Mouse (Mus musculus) hindbrain, embryonic 15.5 days (tissue): ENCODE data around the gene Slc25a34. TPM values are rescaled to one million over a fixed set of nuclear protein-coding genes. Genes with fewer than 3 reads are reported as not detected.
A peak's percentile ranks its signal among the peaks of the same experiment; 100 is the strongest.

Source experiments
- ATAC-seq: fragments of 200-750 bp; cut with Nextera tagmentation; 2 replicates; pipeline ENCODE4 v1.8.0; 2017; ENCODE audit warnings: low read depth, moderate number of reproducible peaks, moderate TSS enrichment; ENCODE audit not compliant: low FRiP score
- H3K27ac ChIP-seq: fragments of 300-500 bp; sonication (generic); replicated peaks from 2 replicates; pipeline ENCODE4 v1.5.1; 2015; ENCODE audit warnings: mild to moderate bottlenecking, inconsistent platforms
- H3K27me3 ChIP-seq: fragments of 300-500 bp; sonication (generic); 2 replicates; pipeline ENCODE4 v1.6.1; 2015; ENCODE audit warnings: control low read depth, inconsistent platforms
- H3K36me3 ChIP-seq: fragments of 300-500 bp; sonication (generic); 2 replicates; pipeline ENCODE4 v1.6.1; 2015; ENCODE audit warnings: control low read depth, inconsistent platforms
- H3K4me1 ChIP-seq: fragments of 300-500 bp; sonication (generic); replicated peaks from 2 replicates; pipeline ENCODE4 v1.6.1; 2015; ENCODE audit warnings: control low read depth, inconsistent platforms
- H3K4me2 ChIP-seq: fragments of 300-500 bp; sonication (generic); 2 replicates; pipeline ENCODE4 v1.6.1; 2015; ENCODE audit warnings: moderate library complexity, mild to moderate bottlenecking, inconsistent platforms
- H3K4me3 ChIP-seq: fragments of 300-500 bp; sonication (generic); 2 replicates; pipeline ENCODE4 v1.5.1; 2015; ENCODE audit warnings: mild to moderate bottlenecking, inconsistent platforms
- H3K9ac ChIP-seq: fragments of 300-500 bp; sonication (generic); 2 replicates; pipeline ENCODE4 v1.6.1; 2015; ENCODE audit warnings: inconsistent platforms
- H3K9me3 ChIP-seq: fragments of 300-500 bp; sonication (generic); 2 replicates; pipeline ENCODE4 v1.6.1; 2016; ENCODE audit warnings: control low read depth, inconsistent platforms
- WGBS: fragments of 180-500 bp; shearing (Covaris S2); methylation state at CpG from one replicate; pipeline ENCODE4 v1.1.7; 2015; 5-methylcytosine and 5-hydroxymethylcytosine counted together
- polyA plus RNA-seq: library from polyadenylated mRNA; unstranded; fragments of >200 nt; fragmentation: Nextera tagmentation; extraction: Ambion mirVana; gene quantifications from 2 replicates; pipeline ENCODE4 v1.2.1, GENCODE M21; 2015

The Slc25a34 gene
- polyA plus RNA-seq, 1 experiment from 2014 or later, result 0.19 TPM

- no peaks in the 10 kb centered on the region for H3K4me1 ChIP-seq
- H3K27ac ChIP-seq, result no peak overlapping the region
- no peaks in the 10 kb centered on the region for H3K27me3 ChIP-seq
- H3K9ac ChIP-seq, result no peak overlapping the region
- H3K36me3 ChIP-seq, result peaks cover 38% of the 10 kb centered on the region
- no peak overlapping the region for H3K4me2 ChIP-seq
- no peaks in the 10 kb centered on the region for H3K9me3 ChIP-seq
- no peak for ATAC-seq
- H3K4me3 ChIP-seq, result no peak overlapping the region
- WGBS, result 81% methylated on average over 19 of the region's 19 CpGs
These were observed 1.6 kb upstream of the Slc25a34 start for GRCm38 (mm10) chr4:141624983-141625773.

DNA sequence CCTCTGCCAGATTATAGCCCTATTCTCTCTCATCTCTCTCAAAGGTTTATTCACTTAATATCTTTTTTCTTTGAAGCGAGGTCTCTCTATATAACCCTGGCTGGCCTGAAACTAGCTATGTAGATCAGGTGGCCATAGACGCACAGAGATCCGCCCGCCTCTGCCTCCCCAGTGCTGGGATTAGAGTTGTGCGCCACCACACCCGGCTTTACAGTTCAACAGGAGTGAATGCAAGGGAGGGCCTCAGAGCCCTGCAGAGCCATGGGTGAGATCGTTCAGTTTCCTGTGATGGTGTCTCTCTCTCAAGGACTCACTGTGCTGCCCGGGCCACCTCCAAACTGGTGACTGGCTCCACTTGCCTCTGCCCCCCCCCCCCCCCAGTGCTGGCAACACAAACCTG is 513 bp upstream of the Slc25a34 start:
- Histone ChIP-seq H3K4me2 (no peak overlapping the region), H3K4me1 (no peaks in the 10 kb centered on the region), H3K36me3 (peaks cover 28% of the 10 kb centered on the region), H3K9me3 (no peaks in the 10 kb centered on the region), H3K27ac (no peak overlapping the region), H3K4me3 (no peak overlapping the region), H3K27me3 (no peaks in the 10 kb centered on the region), H3K9ac (no peak overlapping the region)
- no peak for ATAC-seq
- WGBS, result 94% methylated on average over 7 of the region's 8 CpGs

DNA sequence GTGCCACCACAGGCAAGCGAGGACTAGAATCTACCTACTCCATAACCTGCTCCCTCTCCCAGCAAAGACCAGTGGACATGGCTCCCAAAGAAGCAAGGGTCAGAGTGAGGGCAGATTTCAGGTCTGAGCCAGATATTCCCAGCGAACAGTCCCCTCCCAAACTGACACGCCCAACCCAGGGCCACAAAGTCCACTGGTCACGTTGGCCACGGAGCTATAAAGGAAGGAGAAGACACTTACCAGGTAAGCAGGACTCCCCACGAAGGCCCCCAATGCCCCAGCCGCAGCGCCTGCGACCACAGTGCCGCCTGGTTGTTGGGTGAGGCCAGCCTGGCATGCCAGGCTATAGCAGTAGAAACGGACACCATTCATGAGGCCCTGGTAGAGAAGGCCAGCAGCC is 584 bp downstream of the Slc25a34 start:
- 91% methylated on average over 11 of the region's 11 CpGs for WGBS
- no peak overlapping the region for H3K4me3 ChIP-seq
- H3K27me3 ChIP-seq, result no peaks in the 10 kb centered on the region
- H3K9ac ChIP-seq, result no peak overlapping the region
- H3K4me2 ChIP-seq, result no peak overlapping the region
- H3K4me1 ChIP-seq, result peaks cover 2% of the 10 kb centered on the region
- H3K9me3 ChIP-seq, result no peaks in the 10 kb centered on the region
- peaks cover 17% of the 10 kb centered on the region for H3K36me3 ChIP-seq
- no peak overlapping the region for H3K27ac ChIP-seq
- no peak for ATAC-seq

- no peak overlapping the region for H3K4me3 ChIP-seq
- peaks cover 12% of the 10 kb centered on the region for H3K36me3 ChIP-seq
- 86% methylated on average over 5 of the region's 5 CpGs for WGBS
- H3K4me2 ChIP-seq, result no peak overlapping the region
- H3K9me3 ChIP-seq, result no peaks in the 10 kb centered on the region
- H3K4me1 ChIP-seq, result peaks cover 6% of the 10 kb centered on the region
- no peak for ATAC-seq
- H3K27me3 ChIP-seq, result no peaks in the 10 kb centered on the region
- H3K27ac ChIP-seq, result no peak overlapping the region
- no peak overlapping the region for H3K9ac ChIP-seq
These were observed 1.0 kb downstream of the Slc25a34 start for GRCm38 (mm10) chr4:141622580-141622979.

GRCm38 (mm10) chr4:141622091-141622490 is 1.5 kb downstream of the Slc25a34 start:
- 89% methylated on average over 8 of the region's 8 CpGs for WGBS
- peaks cover 8% of the 10 kb centered on the region for H3K4me1 ChIP-seq
- H3K36me3 ChIP-seq, result peaks cover 7% of the 10 kb centered on the region
- H3K27ac ChIP-seq, result no peak overlapping the region
- ATAC-seq, result no peak
- no peaks in the 10 kb centered on the region for H3K27me3 ChIP-seq
- no peak overlapping the region for H3K4me2 ChIP-seq
- H3K9me3 ChIP-seq, result no peaks in the 10 kb centered on the region
- H3K9ac ChIP-seq, result no peak overlapping the region
- no peak overlapping the region for H3K4me3 ChIP-seq

- Histone ChIP-seq H3K9me3 (no peaks in the 10 kb centered on the region), H3K27me3 (no peaks in the 10 kb centered on the region), H3K4me3 (no peak overlapping the region), H3K9ac (no peak overlapping the region), H3K27ac (no peak overlapping the region), H3K4me2 (no peak overlapping the region), H3K4me1 (peaks cover 8% of the 10 kb centered on the region), H3K36me3 (peaks cover under 1% of the 10 kb centered on the region; the same call in 1 of the 2 replicates)
- ATAC-seq, result no peak
- WGBS, result 84% methylated on average over 8 of the region's 8 CpGs
These were observed 2.3 kb downstream of the Slc25a34 start for GRCm38 (mm10) chr4:141621297-141621696.

DNA sequence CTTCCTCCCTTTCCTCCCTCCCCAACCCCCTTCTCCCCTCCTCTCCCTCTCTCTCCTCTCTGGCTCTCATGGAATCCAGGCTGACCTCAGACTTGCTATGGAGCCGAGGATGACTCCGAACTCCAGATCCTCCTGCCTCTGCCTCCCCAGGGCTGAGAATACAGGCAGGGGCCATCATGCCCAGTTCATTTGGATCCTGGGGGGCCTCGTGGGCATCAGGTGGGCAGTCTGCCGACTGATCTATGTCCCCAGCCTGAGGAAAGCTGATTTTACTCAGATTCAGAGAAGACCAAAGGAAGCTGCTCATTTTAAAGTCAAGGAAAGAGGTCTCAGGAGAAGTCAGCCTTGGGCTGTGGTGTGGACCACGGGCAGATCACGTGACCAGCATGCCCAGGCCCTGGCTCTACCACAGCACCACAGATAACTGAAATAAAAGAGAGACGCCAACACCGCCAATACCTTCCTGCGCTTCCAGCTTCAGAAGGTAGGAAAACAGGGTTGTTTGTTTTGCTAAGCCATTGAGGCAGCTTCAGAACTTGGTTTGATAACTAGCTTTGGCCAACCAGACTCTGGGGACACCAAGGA is 4.2 kb downstream of the Slc25a34 start:
- no peak overlapping the region for H3K4me2 ChIP-seq
- H3K9me3 ChIP-seq, result no peaks in the 10 kb centered on the region
- no peaks in the 10 kb centered on the region for H3K27me3 ChIP-seq
- 89% methylated on average over 9 of the region's 9 CpGs for WGBS
- H3K27ac ChIP-seq, result no peak overlapping the region
- H3K9ac ChIP-seq, result no peak overlapping the region
- no peak overlapping the region for H3K4me3 ChIP-seq
- no peak for ATAC-seq
- H3K36me3 ChIP-seq, result no peaks in the 10 kb centered on the region
- peaks cover 8% of the 10 kb centered on the region for H3K4me1 ChIP-seq

GRCm38 (mm10) chr4:141618565-141619243 is 4.9 kb downstream of the Slc25a34 start, which contains the start of gene Tmem82:
Gene Tmem82, minus strand, starts transcription at chr4:141618633.
- Histone ChIP-seq H3K9me3 (no peaks in the 10 kb centered on the region), H3K36me3 (no peaks in the 10 kb centered on the region), H3K9ac (no peak within 1 kb of the TSS), H3K4me3 (no peak within 1 kb of the TSS), H3K27ac (no peak within 1 kb of the TSS), H3K4me1 (peaks cover 8% of the 10 kb centered on the region), H3K27me3 (no peaks in the 10 kb centered on the region), H3K4me2 (peak within 1 kb of the TSS; percentile 43)
- 37% methylated on average over 19 of the region's 20 CpGs for WGBS
- no peak for ATAC-seq

DNA sequence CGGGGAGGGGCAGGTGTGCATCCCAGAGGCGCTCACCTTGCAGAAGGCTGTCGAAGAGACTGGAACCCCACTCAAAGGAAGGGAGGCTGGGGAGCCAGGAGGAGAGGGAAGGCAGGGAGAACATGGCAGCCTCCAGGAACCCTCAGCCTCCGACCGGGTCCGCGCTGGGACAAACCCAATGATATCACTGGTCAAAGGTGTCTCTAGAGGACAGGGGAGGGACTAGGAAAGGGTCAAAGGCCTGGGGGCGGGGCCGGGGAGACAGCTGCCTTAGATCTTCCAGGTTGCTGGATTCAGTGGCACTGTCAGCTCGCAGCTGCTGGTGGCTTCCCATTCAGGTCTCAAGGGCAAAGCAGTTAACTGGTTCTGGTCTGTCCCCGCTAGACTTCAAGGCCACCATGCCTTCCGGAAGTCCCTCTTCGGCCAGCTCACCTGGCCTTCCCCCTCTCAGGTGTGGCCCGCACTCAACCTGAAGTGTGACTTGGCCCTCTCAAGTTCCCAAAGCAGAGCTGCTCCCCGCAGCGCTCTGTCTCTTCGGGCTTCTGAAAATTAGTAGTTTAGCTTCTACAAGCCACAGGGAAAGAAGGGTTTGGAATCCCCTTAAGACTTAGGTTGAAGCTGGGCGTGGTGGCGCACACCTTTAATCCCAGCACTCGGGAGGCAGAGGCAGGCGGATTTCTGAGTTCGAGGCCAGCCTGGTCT is 5.6 kb downstream of the Slc25a34 start:
- peaks cover 8% of the 10 kb centered on the region for H3K4me1 ChIP-seq
- no peak overlapping the region for H3K9ac ChIP-seq
- no peaks in the 10 kb centered on the region for H3K36me3 ChIP-seq
- no peaks in the 10 kb centered on the region for H3K9me3 ChIP-seq
- H3K4me2 ChIP-seq, result peak overlapping the region; percentile 43
- no peak for ATAC-seq
- 14% methylated on average over 22 of the region's 22 CpGs for WGBS
- H3K4me3 ChIP-seq, result no peak overlapping the region
- no peak overlapping the region for H3K27ac ChIP-seq
- no peaks in the 10 kb centered on the region for H3K27me3 ChIP-seq

GRCm38 (mm10) chr4:141617299-141617698 is 6.3 kb downstream of the Slc25a34 start:
- no peak overlapping the region for H3K9ac ChIP-seq

GRCm38 (mm10) chr4:141616811-141617210 is 6.8 kb downstream of the Slc25a34 start:
- Histone ChIP-seq H3K9ac (no peak overlapping the region), H3K27ac (no peak overlapping the region), H3K36me3 (no peaks in the 10 kb centered on the region), H3K27me3 (no peaks in the 10 kb centered on the region), H3K4me3 (no peak overlapping the region), H3K9me3 (no peaks in the 10 kb centered on the region), H3K4me2 (no peak overlapping the region), H3K4me1 (peaks cover 8% of the 10 kb centered on the region)
- 69% methylated on average over 6 of the region's 6 CpGs for WGBS
- no peak for ATAC-seq

More at GRCm38 (mm10) chr4:141617299-141617698, 6.3 kb downstream of the Slc25a34 start:
- WGBS, result 6% methylated on average over 20 of the region's 20 CpGs
- no peaks in the 10 kb centered on the region for H3K27me3 ChIP-seq
- 0 out of 2 replicates have a peak, but pooled peaks have one; percentile 39 for ATAC-seq
- peaks cover 8% of the 10 kb centered on the region for H3K4me1 ChIP-seq
- H3K27ac ChIP-seq, result no peak overlapping the region
- no peaks in the 10 kb centered on the region for H3K36me3 ChIP-seq
- H3K9me3 ChIP-seq, result no peaks in the 10 kb centered on the region
- H3K4me2 ChIP-seq, result peak overlapping the region; percentile 43
- H3K4me3 ChIP-seq, result no peak overlapping the region
